Mouse (Mus musculus): Measurements from ENCODE around the gene Rpl38. TPM values are rescaled to one million over a fixed set of nuclear protein-coding genes. Genes with fewer than 3 reads are reported as not detected.

Gene Rpl38
- polyA plus RNA-seq, 1 experiment = 1,001 TPM

DNA sequence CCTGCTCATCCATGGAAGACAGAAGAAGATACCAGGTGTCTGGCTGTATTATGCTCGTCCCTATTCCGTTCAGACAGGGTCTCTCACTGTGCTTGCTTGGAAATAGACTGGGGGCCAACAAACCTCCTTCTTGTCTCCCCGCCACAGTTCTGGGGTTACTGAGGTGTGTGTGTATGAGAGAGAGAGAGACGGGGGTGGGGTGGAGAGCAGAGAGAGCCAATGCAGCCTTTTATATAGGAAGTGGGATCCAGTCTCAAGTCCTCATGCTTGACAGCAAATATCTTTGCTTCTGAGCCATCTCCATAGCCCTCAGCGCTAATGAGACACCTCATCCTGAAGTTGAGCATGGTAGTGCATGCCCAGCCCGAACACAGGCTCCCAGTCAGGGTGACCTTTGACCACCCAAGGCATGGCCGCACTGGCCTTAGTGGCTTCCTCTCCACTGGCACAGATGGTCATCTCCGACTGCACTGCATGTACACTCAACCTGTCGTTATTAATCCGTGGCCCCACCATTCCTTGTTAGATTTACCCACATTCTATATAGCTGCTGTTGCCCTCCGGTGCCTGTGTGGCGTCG is 14.1 kb downstream of the Rpl38 start:
- H3K27ac ChIP-seq (replicated peaks; ENCODE audit: low read depth, low read length) = no peak overlapping the region
- no peak overlapping the region for H3K4me3 ChIP-seq (ENCODE audit: insufficient read depth, low read depth, low read length)
- H3K4me1 ChIP-seq (ENCODE audit: control insufficient read depth, insufficient read depth, insufficient read length, low read length) = peaks cover 22% of the 10 kb centered on the region

DNA sequence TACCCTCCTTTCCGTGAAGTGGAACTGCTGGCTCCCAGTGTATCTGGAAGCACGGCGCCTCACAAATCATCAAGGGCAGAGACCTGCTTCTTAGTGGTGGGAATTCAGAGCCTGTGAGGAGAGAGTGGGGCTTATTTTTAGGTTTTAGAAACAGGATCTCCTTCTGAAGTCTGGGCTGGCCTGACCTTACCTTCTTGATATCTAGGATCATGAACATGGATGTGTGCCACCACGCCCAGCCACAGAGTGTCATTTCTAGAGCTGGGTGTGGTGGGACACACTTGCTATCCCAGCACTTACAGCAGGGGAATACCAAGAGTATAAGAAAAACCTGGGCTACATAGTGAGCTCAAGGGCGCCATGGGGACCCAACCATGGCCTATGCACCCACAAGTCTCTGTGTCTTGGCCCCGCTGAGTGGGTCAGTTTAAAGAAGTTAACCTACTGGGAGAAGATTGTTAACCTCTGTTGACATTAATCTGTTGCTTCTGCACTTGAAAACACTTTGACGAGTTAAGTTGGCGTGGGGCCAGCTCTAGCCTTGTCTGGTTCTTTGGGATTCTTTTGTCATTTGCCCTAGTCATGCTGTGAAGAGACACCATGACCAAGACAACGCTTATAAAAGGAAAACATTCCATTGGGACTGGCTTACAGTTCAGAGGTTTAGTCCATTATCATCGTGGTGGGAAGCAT is 14.9 kb downstream of the Rpl38 start:
- Histone ChIP-seq H3K4me3 (ENCODE audit: insufficient read depth, low read depth, low read length) (no peak overlapping the region), H3K4me1 (ENCODE audit: control insufficient read depth, insufficient read depth, insufficient read length, low read length) (peaks cover 22% of the 10 kb centered on the region), H3K27ac (replicated peaks; ENCODE audit: low read depth, low read length) (no peak overlapping the region)

DNA sequence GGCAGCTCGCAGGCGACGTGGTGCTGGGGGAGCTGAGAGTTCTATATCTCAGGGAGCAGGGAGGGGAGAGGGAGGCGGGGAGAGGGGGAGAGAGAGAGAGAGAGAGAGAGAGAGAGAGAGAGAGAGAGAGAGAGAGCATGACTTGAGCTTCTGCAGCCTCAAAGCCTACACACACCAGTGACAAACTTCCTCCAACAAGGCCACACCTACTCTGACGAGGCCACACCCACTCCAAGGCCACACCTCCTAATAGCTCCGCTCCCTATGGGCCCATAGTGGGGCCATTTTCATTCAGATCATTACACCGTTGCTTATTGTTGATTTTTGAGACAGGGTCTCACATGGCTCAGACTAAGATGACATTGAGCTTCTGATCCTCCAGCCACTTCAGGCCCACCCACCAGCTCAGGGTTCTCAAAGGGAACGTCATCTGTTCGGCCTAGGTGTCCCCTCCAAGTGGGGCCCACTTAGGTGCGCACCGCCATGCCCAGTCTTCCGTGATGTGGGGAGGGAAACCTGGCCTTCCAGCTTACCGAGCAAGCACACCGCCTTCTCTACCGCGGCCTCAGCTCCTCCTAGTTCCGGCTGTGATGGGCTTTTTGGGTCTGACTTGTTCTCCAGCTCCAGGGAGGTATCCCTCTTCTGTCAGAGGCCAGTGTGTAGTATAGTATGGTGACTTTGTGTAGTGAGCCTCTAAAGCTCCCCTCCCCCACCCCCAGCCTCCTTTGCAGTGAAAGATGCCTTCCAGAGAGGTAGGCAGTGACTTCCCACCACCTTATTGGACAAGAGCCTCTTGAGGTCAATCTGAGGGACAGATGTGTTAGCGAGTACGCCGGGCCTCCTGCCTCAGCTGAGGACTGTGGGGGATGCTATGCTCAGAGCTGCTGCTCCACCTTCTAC is 15.6 kb downstream of the Rpl38 start:
- Histone ChIP-seq H3K27ac (replicated peaks; ENCODE audit: low read depth, low read length) (no peak overlapping the region), H3K4me3 (ENCODE audit: insufficient read depth, low read depth, low read length) (no peak overlapping the region), H3K4me1 (ENCODE audit: control insufficient read depth, insufficient read depth, insufficient read length, low read length) (peaks cover 20% of the 10 kb centered on the region)

DNA sequence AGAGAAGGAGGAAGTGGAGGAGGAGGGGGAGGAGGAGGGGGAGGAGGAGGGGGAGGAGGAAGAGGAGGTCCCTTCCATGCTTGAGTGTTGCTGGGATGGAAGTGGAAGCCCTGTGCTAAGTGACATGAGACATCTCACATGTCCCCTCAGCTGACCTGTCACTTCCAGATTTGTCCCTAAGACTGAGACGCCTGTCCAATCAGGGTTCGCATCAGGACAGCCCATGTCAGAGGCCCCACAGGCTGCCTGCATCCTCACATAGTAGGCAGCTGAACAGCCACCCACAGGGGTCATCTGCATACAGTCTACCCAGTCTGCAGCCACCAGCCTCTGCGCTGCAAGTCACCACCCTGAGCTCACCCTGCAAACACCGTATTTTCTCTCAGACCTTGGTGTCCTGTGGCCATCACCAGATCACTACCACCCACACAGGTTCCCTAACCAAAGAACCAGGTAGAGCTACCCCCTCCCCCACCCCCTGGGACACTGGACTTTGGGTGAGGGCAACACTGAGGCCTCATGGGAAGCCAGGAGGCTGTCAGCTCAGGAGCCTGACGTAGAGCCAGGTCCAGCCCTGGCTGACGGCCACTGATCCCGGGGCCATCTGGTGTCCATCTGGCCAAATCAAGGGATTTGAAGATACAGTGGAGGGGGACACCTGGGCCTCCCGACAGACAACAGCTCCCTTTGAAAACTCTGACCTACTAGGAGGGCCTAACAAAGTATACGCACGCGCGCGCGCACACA is 16.5 kb downstream of the Rpl38 start:
- H3K27ac ChIP-seq (replicated peaks; ENCODE audit: low read depth, low read length) = no peak overlapping the region

DNA sequence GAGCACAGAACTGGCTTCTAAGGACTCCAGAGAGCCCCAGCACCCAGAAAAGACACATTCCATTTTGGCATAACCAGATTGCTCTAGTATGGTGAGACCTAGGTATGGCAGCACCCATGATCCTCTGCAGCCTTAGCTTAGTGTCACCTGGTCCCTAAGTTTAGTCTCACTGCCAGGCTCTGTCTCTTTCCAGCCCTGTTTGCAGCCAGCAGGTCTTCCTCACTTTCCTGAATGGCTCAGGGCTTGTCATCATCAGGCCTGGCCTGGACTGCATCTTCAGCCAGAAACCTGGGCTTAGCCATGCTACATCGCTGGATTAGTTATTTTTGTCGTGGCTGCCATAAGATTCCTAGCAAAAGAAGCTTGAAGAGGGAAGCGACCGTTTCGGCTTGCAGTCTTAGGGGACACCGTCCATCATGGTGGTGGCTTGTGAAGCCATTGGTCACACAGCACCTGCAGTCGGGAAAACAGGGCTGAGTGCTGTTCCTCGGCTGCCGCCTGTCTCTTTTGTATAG is 17.3 kb downstream of the Rpl38 start:
- H3K27ac ChIP-seq (replicated peaks; ENCODE audit: low read depth, low read length) = no peak overlapping the region

More for the DNA sequence above, 16.5 kb downstream of the Rpl38 start:
- H3K4me3 ChIP-seq (ENCODE audit: insufficient read depth, low read depth, low read length) = no peak overlapping the region
- H3K4me1 ChIP-seq (ENCODE audit: control insufficient read depth, insufficient read depth, insufficient read length, low read length) = peaks cover 13% of the 10 kb centered on the region

DNA sequence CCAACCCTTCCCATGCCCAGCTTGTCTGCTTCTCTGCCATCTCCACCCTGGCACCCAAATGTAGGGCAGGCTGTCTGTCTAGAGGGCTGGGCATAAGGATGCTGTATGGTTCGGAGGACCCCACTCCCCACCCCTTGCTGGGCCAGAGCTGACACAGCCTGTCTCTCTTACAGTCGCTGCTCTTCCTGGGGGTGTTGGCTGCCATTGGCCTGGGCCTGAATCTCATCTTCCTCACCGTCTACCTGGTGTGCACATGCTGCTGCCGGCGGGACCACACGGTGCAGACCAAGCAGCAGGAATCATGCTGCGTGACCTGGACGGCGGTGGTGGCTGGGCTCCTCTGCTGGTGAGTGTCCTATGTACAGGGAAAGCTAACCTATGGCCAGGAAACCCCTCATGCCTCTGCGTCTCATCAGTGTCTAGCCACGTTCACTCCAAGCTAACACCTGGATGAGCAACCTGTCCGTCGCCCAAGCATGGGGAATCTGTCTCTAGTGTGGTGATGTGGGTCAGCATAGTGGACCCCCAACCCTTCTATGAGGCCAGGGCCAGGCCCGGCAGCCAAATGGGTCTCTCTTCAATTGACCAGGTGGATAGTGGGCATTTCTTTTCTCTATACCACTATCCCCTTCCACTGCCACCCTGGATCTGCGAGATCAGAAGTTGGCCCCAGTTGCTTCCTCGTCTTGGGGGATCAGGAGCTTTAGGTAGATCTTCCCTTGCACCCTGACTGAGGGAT is 18.1 kb downstream of the Rpl38 start:
- peaks cover 7% of the 10 kb centered on the region; the same call in 1 of the 2 replicates for H3K4me1 ChIP-seq (ENCODE audit: control insufficient read depth, insufficient read depth, insufficient read length, low read length)
- H3K4me3 ChIP-seq (ENCODE audit: insufficient read depth, low read depth, low read length) = no peak overlapping the region
- H3K27ac ChIP-seq (replicated peaks; ENCODE audit: low read depth, low read length) = no peak overlapping the region

More for the DNA sequence above, 17.3 kb downstream of the Rpl38 start:
- Histone ChIP-seq H3K4me1 (ENCODE audit: control insufficient read depth, insufficient read depth, insufficient read length, low read length) (peaks cover 7% of the 10 kb centered on the region; the same call in 1 of the 2 replicates), H3K4me3 (ENCODE audit: insufficient read depth, low read depth, low read length) (no peak overlapping the region)

DNA sequence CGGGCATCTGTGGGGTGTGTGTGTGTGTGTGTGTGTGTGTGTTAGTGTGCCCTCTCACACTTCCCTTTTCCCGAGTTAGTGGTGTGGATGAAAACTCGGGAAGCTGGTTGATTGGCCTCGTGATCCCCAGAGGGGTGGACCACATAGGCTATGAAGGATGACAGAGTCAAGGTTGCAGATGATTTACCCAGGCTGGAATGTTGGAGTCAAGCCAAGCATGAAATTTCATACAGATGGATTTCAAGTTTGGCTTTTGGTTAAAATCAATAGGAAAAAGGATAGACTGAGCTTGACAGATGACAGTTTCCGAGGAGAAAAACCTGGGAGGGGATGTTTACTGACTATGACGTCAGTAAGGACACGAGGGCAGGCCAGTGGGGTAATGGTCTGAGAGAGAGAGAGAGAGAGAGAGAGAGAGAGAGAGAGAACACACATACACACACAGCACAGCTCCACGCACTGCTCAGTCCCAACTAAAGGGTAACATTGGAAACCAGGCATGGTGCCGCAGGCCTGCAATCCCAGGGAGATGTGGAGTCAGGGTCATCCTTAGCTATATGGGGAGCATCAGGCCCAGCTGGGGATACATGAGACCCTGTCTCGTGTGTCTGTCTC is 19.4 kb downstream of the Rpl38 start:
- no peak overlapping the region for H3K27ac ChIP-seq (replicated peaks; ENCODE audit: low read depth, low read length)
- peaks cover 7% of the 10 kb centered on the region; the same call in 1 of the 2 replicates for H3K4me1 ChIP-seq (ENCODE audit: control insufficient read depth, insufficient read depth, insufficient read length, low read length)
- no peak overlapping the region for H3K4me3 ChIP-seq (ENCODE audit: insufficient read depth, low read depth, low read length)

DNA sequence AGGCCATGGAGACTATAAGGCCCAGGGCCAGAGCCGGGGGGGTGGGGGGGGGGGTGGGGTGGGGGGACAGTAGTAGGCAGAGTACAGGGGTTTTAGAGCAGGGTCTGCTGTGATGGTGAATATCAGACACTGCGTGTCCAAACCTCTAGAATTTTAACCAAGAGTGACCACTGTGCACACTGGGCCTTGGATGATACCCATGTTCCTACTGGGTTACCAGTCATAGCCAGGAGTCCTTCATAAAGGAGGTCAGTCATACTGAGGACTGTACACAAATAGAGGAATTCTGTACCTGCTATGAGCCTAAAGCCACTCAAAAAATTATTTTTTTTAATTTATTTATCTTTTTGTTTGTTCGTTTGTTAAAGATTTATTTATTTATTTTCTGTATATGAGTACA is 20.4 kb downstream of the Rpl38 start:
- H3K4me3 ChIP-seq (ENCODE audit: insufficient read depth, low read depth, low read length) = no peak overlapping the region
- H3K4me1 ChIP-seq (ENCODE audit: control insufficient read depth, insufficient read depth, insufficient read length, low read length) = peaks cover 7% of the 10 kb centered on the region; the same call in 1 of the 2 replicates
- no peak overlapping the region for H3K27ac ChIP-seq (replicated peaks; ENCODE audit: low read depth, low read length)

DNA sequence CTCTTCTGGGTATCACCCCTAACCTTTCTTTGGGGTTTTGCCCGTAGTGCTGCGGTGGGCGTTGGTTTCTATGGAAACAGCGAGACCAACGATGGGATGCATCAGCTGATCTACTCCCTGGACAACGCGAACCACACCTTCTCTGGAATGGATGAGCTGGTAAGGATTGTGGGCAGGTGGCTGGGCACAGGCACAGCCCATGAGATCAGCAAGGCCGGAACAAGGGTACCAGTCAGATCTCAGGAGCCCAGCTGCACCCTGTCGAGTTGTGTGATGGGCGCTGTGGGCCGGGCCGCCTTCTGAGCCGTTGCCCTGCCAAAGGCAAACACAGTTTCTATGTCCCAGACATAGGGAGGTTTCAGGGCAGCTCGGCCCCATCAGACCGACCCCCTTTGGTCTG is 21.9 kb downstream of the Rpl38 start:
- H3K27ac ChIP-seq (replicated peaks; ENCODE audit: low read depth, low read length) = no peak overlapping the region
- 0 out of 2 replicates have a peak, but pooled peaks cover under 1% of the 10 kb centered on the region for H3K4me1 ChIP-seq (ENCODE audit: control insufficient read depth, insufficient read depth, insufficient read length, low read length)
- H3K4me3 ChIP-seq (ENCODE audit: insufficient read depth, low read depth, low read length) = no peak overlapping the region

DNA sequence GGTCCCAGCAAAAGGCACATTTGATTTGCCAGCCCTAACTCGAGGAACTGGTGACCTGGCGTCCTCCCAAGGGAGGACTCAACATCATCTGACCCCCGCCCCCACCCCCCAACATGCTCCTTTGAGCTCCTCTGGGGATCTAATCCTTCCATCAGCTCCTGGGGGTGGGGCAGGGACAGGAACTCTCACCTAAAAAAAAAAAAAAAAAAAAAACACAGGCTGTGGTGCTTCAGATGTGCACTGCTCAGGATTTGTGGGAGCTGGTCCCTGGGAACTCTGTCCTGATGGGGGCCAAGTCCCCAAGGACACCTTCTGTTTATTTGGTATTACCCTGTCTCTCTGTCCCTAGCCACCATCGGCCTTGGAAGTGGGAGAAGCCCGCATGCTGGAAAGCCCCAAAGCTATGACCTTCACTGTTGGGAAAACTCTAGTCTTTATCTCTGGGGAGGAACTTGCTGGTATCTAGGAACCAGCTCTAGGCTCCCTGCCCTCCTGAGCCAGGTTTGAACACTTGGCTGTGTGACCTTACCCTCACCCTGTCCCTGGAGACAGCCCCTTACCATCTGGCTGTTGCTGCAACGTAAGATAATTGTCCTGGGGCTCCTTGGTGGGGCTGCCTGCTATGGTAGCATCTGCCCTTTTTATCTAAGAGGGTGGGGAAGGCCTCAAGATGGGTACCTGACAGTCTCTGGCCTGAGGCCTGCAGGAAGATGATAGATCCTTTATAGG is 23.3 kb downstream of the Rpl38 start:
- no peak overlapping the region for H3K27ac ChIP-seq (replicated peaks; ENCODE audit: low read depth, low read length)
- H3K4me1 ChIP-seq (ENCODE audit: control insufficient read depth, insufficient read depth, insufficient read length, low read length) = no peaks in the 10 kb centered on the region
- H3K4me3 ChIP-seq (ENCODE audit: insufficient read depth, low read depth, low read length) = no peak overlapping the region

DNA sequence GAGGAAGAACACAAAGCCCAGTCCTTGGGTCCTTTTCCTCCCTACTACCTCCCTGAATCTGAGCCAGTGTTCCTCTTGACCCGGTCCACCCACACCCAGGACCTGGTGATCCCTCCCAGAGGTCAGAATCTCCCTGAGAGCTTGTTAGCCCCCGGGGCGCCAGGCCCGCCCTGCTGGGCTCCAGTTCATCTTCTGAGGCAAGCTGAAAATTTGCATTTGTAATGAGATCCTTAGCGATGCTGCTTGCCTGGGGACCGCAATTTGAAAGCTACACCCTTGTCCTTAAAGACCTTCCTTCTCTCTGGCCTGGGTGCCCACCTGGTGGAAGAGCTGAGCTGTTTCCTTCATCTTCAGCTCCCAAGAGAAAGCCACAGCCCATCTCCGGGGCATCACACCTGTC is 24.3 kb downstream of the Rpl38 start:
- no peak overlapping the region for H3K4me3 ChIP-seq (ENCODE audit: insufficient read depth, low read depth, low read length)
- H3K27ac ChIP-seq (replicated peaks; ENCODE audit: low read depth, low read length) = no peak overlapping the region
- no peaks in the 10 kb centered on the region for H3K4me1 ChIP-seq (ENCODE audit: control insufficient read depth, insufficient read depth, insufficient read length, low read length)

DNA sequence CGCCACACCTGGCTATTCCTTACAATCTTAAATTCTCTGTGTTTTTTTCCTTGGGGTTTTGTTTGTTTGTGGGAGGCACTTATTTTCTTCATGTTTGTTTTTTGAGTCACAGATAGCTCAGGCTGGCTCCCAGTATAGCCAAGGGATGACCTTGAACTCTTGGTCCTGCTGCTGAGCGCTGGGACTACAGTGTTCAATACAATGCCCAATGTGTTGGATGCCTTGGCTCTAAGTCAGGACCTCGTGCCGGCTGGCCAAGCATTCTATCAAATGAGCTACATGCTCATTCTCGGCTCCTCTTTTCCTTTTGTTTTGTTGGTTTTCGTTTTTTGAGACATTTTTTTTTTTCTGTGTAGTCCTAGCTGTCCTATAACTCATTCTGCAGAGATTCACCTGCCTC is 25.1 kb downstream of the Rpl38 start:
- H3K4me3 ChIP-seq (ENCODE audit: insufficient read depth, low read depth, low read length) = no peak overlapping the region
- H3K4me1 ChIP-seq (ENCODE audit: control insufficient read depth, insufficient read depth, insufficient read length, low read length) = no peaks in the 10 kb centered on the region
- H3K27ac ChIP-seq (replicated peaks; ENCODE audit: low read depth, low read length) = no peak overlapping the region

DNA sequence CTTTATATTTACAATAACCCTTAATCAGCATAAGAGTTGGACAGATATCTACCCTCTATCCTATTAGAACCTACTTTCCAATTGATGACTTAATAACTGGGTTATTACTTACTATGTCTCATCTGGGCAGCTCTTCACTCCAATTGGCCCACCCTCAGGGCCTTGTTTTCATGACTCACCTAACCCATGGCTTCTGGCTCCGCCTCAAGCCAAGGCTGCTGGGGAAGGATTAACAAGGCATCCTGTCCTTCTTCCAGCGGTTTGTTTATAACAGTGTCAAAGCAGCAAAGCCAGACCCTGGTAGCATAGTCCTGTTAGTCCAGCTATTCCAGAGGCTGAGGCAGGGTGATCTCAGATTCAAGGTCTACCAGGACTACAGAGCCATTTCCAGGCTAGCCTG is 26.1 kb downstream of the Rpl38 start:
- Histone ChIP-seq H3K4me1 (ENCODE audit: control insufficient read depth, insufficient read depth, insufficient read length, low read length) (no peaks in the 10 kb centered on the region), H3K27ac (replicated peaks; ENCODE audit: low read depth, low read length) (no peak overlapping the region), H3K4me3 (ENCODE audit: insufficient read depth, low read depth, low read length) (no peak overlapping the region)

Measured in brown adipose tissue, adult 24 weeks (tissue).